Mouse (Mus musculus): ENCODE results near the gene Fam168b. TPM values are rescaled to one million over a fixed set of nuclear protein-coding genes. Genes with fewer than 3 reads are reported as not detected.

The Fam168b gene
- polyA plus RNA-seq, 1 experiment from 2014 or later: 148 TPM

- no peaks in the 10 kb centered on the region for H3K4me1 ChIP-seq (ENCODE audit: control insufficient read depth, insufficient read depth, low read length)
- whole genome bisulfite sequencing: 93% methylated on average over 9 of the region's 9 CpGs
- no peaks in the 10 kb centered on the region for H3K27me3 ChIP-seq (ENCODE audit: control insufficient read depth, insufficient read depth, low read length)
- peaks cover 8% of the 10 kb centered on the region for H3K36me3 ChIP-seq (ENCODE audit: control insufficient read depth, insufficient read depth, low read length)
- H3K4me3 ChIP-seq (ENCODE audit: low read depth, low read length): no peak overlapping the region
- ATAC-seq (ENCODE audit: insufficient read depth, low FRiP score, low TSS enrichment) (no peak), DNase-seq (ENCODE audit: low spot score) (no peak)
- H3K4me2 ChIP-seq (ENCODE audit: low read depth): no peak overlapping the region
- no peak overlapping the region for H3K9ac ChIP-seq (ENCODE audit: low read length)
- H3K9me3 ChIP-seq (ENCODE audit: control insufficient read depth, low read length): no peaks in the 10 kb centered on the region
- no peak overlapping the region for H3K27ac ChIP-seq (ENCODE audit: low read depth, low read length)
Measured at GRCm38 (mm10) chr1:34825909-34826308, 17.0 kb downstream of the Fam168b start.

GRCm38 (mm10) chr1:34824208-34824607, 18.7 kb downstream of the Fam168b start:
- H3K27me3 ChIP-seq (ENCODE audit: control insufficient read depth, insufficient read depth, low read length): no peaks in the 10 kb centered on the region
- no peak overlapping the region for H3K27ac ChIP-seq (ENCODE audit: low read depth, low read length)
- WGBS: 90% methylated on average over 8 of the region's 8 CpGs
- peaks cover 8% of the 10 kb centered on the region for H3K36me3 ChIP-seq (ENCODE audit: control insufficient read depth, insufficient read depth, low read length)
- DNase-seq (ENCODE audit: low spot score) (no peak), ATAC-seq (ENCODE audit: insufficient read depth, low FRiP score, low TSS enrichment) (no peak)
- no peaks in the 10 kb centered on the region for H3K4me1 ChIP-seq (ENCODE audit: control insufficient read depth, insufficient read depth, low read length)
- H3K9me3 ChIP-seq (ENCODE audit: control insufficient read depth, low read length): no peaks in the 10 kb centered on the region
- no peak overlapping the region for H3K9ac ChIP-seq (ENCODE audit: low read length)
- no peak overlapping the region for H3K4me2 ChIP-seq (ENCODE audit: low read depth)
- no peak overlapping the region for H3K4me3 ChIP-seq (ENCODE audit: low read depth, low read length)

- Histone ChIP-seq H3K27me3 (ENCODE audit: control insufficient read depth, insufficient read depth, low read length) (no peaks in the 10 kb centered on the region), H3K9me3 (ENCODE audit: control insufficient read depth, low read length) (no peaks in the 10 kb centered on the region), H3K4me3 (ENCODE audit: low read depth, low read length) (no peak overlapping the region), H3K4me2 (ENCODE audit: low read depth) (no peak overlapping the region), H3K4me1 (ENCODE audit: control insufficient read depth, insufficient read depth, low read length) (no peaks in the 10 kb centered on the region), H3K27ac (ENCODE audit: low read depth, low read length) (no peak overlapping the region), H3K36me3 (ENCODE audit: control insufficient read depth, insufficient read depth, low read length) (peaks cover 10% of the 10 kb centered on the region), H3K9ac (ENCODE audit: low read length) (no peak overlapping the region)
- no peak for ATAC-seq (ENCODE audit: insufficient read depth, low FRiP score, low TSS enrichment)
- WGBS: 95% methylated on average over 6 of the region's 6 CpGs
- no peak for DNase-seq (ENCODE audit: low spot score)
Measured at GRCm38 (mm10) chr1:34823353-34823752, 19.5 kb downstream of the Fam168b start.

- no peak overlapping the region for H3K9ac ChIP-seq (ENCODE audit: low read length)
- ATAC-seq (ENCODE audit: insufficient read depth, low FRiP score, low TSS enrichment) (no peak), DNase-seq (ENCODE audit: low spot score) (no peak)
- H3K27ac ChIP-seq (ENCODE audit: low read depth, low read length): no peak overlapping the region
- H3K36me3 ChIP-seq (ENCODE audit: control insufficient read depth, insufficient read depth, low read length): peaks cover 13% of the 10 kb centered on the region
- no peaks in the 10 kb centered on the region for H3K9me3 ChIP-seq (ENCODE audit: control insufficient read depth, low read length)
- no peak overlapping the region for H3K4me3 ChIP-seq (ENCODE audit: low read depth, low read length)
- H3K4me2 ChIP-seq (ENCODE audit: low read depth): no peak overlapping the region
- H3K27me3 ChIP-seq (ENCODE audit: control insufficient read depth, insufficient read depth, low read length): no peaks in the 10 kb centered on the region
- H3K4me1 ChIP-seq (ENCODE audit: control insufficient read depth, insufficient read depth, low read length): no peaks in the 10 kb centered on the region
- WGBS: 94% methylated on average over 7 of the region's 7 CpGs
Measured at GRCm38 (mm10) chr1:34822746-34823145, 20.1 kb downstream of the Fam168b start.

- no peak overlapping the region for H3K4me3 ChIP-seq (ENCODE audit: low read depth, low read length)
- ATAC-seq (ENCODE audit: insufficient read depth, low FRiP score, low TSS enrichment) (no peak), DNase-seq (ENCODE audit: low spot score) (no peak)
- no peaks in the 10 kb centered on the region for H3K4me1 ChIP-seq (ENCODE audit: control insufficient read depth, insufficient read depth, low read length)
- H3K36me3 ChIP-seq (ENCODE audit: control insufficient read depth, insufficient read depth, low read length): peaks cover 13% of the 10 kb centered on the region
- no peak overlapping the region for H3K9ac ChIP-seq (ENCODE audit: low read length)
- H3K27ac ChIP-seq (ENCODE audit: low read depth, low read length): no peak overlapping the region
- no peak overlapping the region for H3K4me2 ChIP-seq (ENCODE audit: low read depth)
- H3K27me3 ChIP-seq (ENCODE audit: control insufficient read depth, insufficient read depth, low read length): no peaks in the 10 kb centered on the region
- H3K9me3 ChIP-seq (ENCODE audit: control insufficient read depth, low read length): no peaks in the 10 kb centered on the region
- 91% methylated on average over 7 of the region's 7 CpGs for WGBS
Measured at GRCm38 (mm10) chr1:34822003-34822402, 20.9 kb downstream of the Fam168b start.

GRCm38 (mm10) chr1:34821411-34821810, 21.5 kb downstream of the Fam168b start:
- Histone ChIP-seq H3K36me3 (ENCODE audit: control insufficient read depth, insufficient read depth, low read length) (peaks cover 18% of the 10 kb centered on the region), H3K4me1 (ENCODE audit: control insufficient read depth, insufficient read depth, low read length) (no peaks in the 10 kb centered on the region), H3K9me3 (ENCODE audit: control insufficient read depth, low read length) (no peaks in the 10 kb centered on the region), H3K4me3 (ENCODE audit: low read depth, low read length) (no peak overlapping the region), H3K27me3 (ENCODE audit: control insufficient read depth, insufficient read depth, low read length) (no peaks in the 10 kb centered on the region), H3K9ac (ENCODE audit: low read length) (no peak overlapping the region), H3K27ac (ENCODE audit: low read depth, low read length) (no peak overlapping the region), H3K4me2 (ENCODE audit: low read depth) (no peak overlapping the region)
- DNase-seq (ENCODE audit: low spot score) (no peak), ATAC-seq (ENCODE audit: insufficient read depth, low FRiP score, low TSS enrichment) (no peak)
- 95% methylated on average over 2 of the region's 2 CpGs for WGBS

GRCm38 (mm10) chr1:34819225-34819910, 23.5 kb downstream of the Fam168b start:
- DNase-seq (ENCODE audit: low spot score): no peak
- H3K4me2 ChIP-seq (ENCODE audit: low read depth): no peak overlapping the region
- no peaks in the 10 kb centered on the region for H3K27me3 ChIP-seq (ENCODE audit: control insufficient read depth, insufficient read depth, low read length)
- no peak overlapping the region for H3K4me3 ChIP-seq (ENCODE audit: low read depth, low read length)
- peaks cover 14% of the 10 kb centered on the region for H3K36me3 ChIP-seq (ENCODE audit: control insufficient read depth, insufficient read depth, low read length)
- WGBS: 95% methylated on average over 6 of the region's 6 CpGs
- H3K4me1 ChIP-seq (ENCODE audit: control insufficient read depth, insufficient read depth, low read length): no peaks in the 10 kb centered on the region
- H3K27ac ChIP-seq (ENCODE audit: low read depth, low read length): no peak overlapping the region
- H3K9me3 ChIP-seq (ENCODE audit: control insufficient read depth, low read length): no peaks in the 10 kb centered on the region
- H3K9ac ChIP-seq (ENCODE audit: low read length): no peak overlapping the region
- ATAC-seq (ENCODE audit: insufficient read depth, low FRiP score, low TSS enrichment): no peak

GRCm38 (mm10) chr1:34815843-34816242, 27.0 kb downstream of the Fam168b start:
- Histone ChIP-seq H3K4me3 (ENCODE audit: low read depth, low read length) (no peak overlapping the region), H3K9me3 (ENCODE audit: control insufficient read depth, low read length) (no peaks in the 10 kb centered on the region), H3K9ac (ENCODE audit: low read length) (no peak overlapping the region), H3K27ac (ENCODE audit: low read depth, low read length) (no peak overlapping the region), H3K4me1 (ENCODE audit: control insufficient read depth, insufficient read depth, low read length) (no peaks in the 10 kb centered on the region), H3K36me3 (ENCODE audit: control insufficient read depth, insufficient read depth, low read length) (peaks cover 14% of the 10 kb centered on the region), H3K4me2 (ENCODE audit: low read depth) (no peak overlapping the region), H3K27me3 (ENCODE audit: control insufficient read depth, insufficient read depth, low read length) (no peaks in the 10 kb centered on the region)
- 81% methylated on average over 6 of the region's 6 CpGs for WGBS
- DNase-seq (ENCODE audit: low spot score) (no peak), ATAC-seq (ENCODE audit: insufficient read depth, low FRiP score, low TSS enrichment) (no peak)

GRCm38 (mm10) chr1:34812407-34813247, 30.2 kb downstream of the Fam168b start:
- WGBS: 94% methylated on average over 13 of the region's 13 CpGs
- Histone ChIP-seq H3K27me3 (ENCODE audit: control insufficient read depth, insufficient read depth, low read length) (no peaks in the 10 kb centered on the region), H3K27ac (ENCODE audit: low read depth, low read length) (no peak overlapping the region), H3K9ac (ENCODE audit: low read length) (no peak overlapping the region), H3K4me1 (ENCODE audit: control insufficient read depth, insufficient read depth, low read length) (no peaks in the 10 kb centered on the region), H3K4me2 (ENCODE audit: low read depth) (no peak overlapping the region), H3K9me3 (ENCODE audit: control insufficient read depth, low read length) (no peaks in the 10 kb centered on the region), H3K36me3 (ENCODE audit: control insufficient read depth, insufficient read depth, low read length) (peaks cover 7% of the 10 kb centered on the region), H3K4me3 (ENCODE audit: low read depth, low read length) (no peak overlapping the region)
- ATAC-seq (ENCODE audit: insufficient read depth, low FRiP score, low TSS enrichment) (no peak), DNase-seq (ENCODE audit: low spot score) (no peak)

Data from neural tube, embryonic 11.5 days (tissue).